Mouse (Mus musculus): ENCODE measurements around the gene Olfr139.

Gene Olfr139

GRCm38 (mm10) chr11:74056451-74056850 lies at the start of gene Olfr139, which contains the start of gene Olfr399:
Gene Olfr139 (minus strand): TSS chr11:74056551.
Gene Olfr399 (minus strand): TSS chr11:74056615.
- in situ Hi-C loops (cut with MboI), result no loop called here

- in situ Hi-C loops (cut with MboI), result no loop called here
These were observed 48.7 kb upstream of the Olfr139 start for GRCm38 (mm10) chr11:74105066-74105465.

GRCm38 (mm10) chr11:74101507-74101906 lies 45.2 kb upstream of the Olfr139 start:
- in situ Hi-C loops (cut with MboI), result no loop called here

GRCm38 (mm10) chr11:74100724-74101123 lies 44.4 kb upstream of the Olfr139 start:
- in situ Hi-C loops (cut with MboI), result no loop called here

GRCm38 (mm10) chr11:74069655-74070054 lies 13.3 kb upstream of the Olfr139 start, which contains the start of gene Zfp616:
Gene Zfp616 (plus strand): TSS chr11:74069955.
- in situ Hi-C loops (cut with MboI), result no loop called here

- in situ Hi-C loops (cut with MboI), result no loop called here
These were observed 5.0 kb downstream of the Olfr139 start for GRCm38 (mm10) chr11:74051347-74051746.

All from mature B cell (primary cell).